ENCODE assay signal across 26 mouse cellular contexts in the genomic region with DNA sequence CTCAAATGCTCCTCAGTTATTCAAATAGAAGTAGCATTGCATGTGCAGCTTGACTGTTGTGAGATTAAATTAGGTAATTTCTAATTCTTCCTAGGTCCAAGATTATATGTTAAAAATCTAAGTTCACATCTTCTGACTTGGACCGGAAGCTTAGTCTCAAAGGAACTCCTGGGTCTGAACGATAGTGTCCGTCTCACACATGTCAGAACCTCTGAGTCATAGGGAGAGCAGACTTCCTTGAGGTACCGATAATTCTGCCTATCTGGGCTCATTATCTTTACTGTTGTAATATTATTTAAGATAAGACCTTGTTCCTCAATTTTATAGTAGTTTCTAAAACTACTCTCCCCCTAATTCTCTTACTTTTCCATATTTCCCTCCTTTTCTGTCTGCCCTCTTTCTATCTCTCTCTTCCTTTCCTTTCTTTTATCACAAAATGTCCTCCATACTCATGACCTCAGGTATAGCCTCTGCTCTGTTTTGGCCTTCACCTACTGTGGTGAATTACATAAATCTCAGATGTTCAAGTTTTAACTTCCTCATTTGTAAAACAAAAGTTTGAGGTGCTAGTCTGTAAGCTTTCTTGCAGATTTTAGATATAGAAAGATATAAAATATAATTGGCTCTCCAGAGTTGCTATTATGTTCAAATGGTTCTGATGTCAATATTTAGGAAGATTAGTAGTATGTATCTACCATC.
"Had no signal": no experiment of that assay in that cellular context is flagged by ENCODE, and none has a peak within 500 bp of the region (broad histone marks: within the 10 kb centered on the region; RNA-seq: fewer than 3 reads in every experiment).

No protein-coding gene starts in this region.

- H3K36me3 ChIP-seq: heart, embryonic 10.5 days; hindbrain, embryonic 15.5 days; limb, embryonic 10.5 days; liver, embryonic 13.5 days; liver, embryonic 15.5 days had no signal

- DNase-seq: gastrocnemius, postnatal 14 days; gastrocnemius, postnatal 36 days; heart, adult 18-20 months; heart, postnatal 10 days; heart, postnatal 4 days; kidney, adult 11 months; kidney, adult 2 months; kidney, adult 9 months; kidney, postnatal 14 days; kidney, postnatal 36 days; liver; liver, embryonic 13.5 days had no signal

- H3K9ac ChIP-seq: heart, embryonic 12.5 days; hindbrain, embryonic 13.5 days; hindbrain, embryonic 15.5 days; kidney, embryonic 15.5 days; limb, embryonic 12.5 days; liver, embryonic 13.5 days; liver, embryonic 15.5 days had no signal

- H3K9me3 ChIP-seq: heart, embryonic 10.5 days; heart, embryonic 12.5 days; hindbrain, embryonic 13.5 days; hindbrain, embryonic 15.5 days; kidney, embryonic 15.5 days; limb, embryonic 10.5 days; limb, embryonic 12.5 days; liver, embryonic 13.5 days; liver, embryonic 15.5 days had no signal

- H3K27me3 ChIP-seq: heart, embryonic 12.5 days; hindbrain, embryonic 13.5 days; hindbrain, embryonic 15.5 days; kidney, embryonic 15.5 days; limb, embryonic 12.5 days; liver, embryonic 13.5 days; liver, embryonic 15.5 days had no signal

- H3K4me3 ChIP-seq: heart, embryonic 10.5 days; heart, embryonic 12.5 days; hindbrain, embryonic 13.5 days; hindbrain, embryonic 15.5 days; kidney, embryonic 15.5 days; layer of hippocampus, adult 2 months; left cerebral cortex, adult 2 months; limb, embryonic 10.5 days; limb, embryonic 12.5 days; liver, embryonic 13.5 days; liver, embryonic 15.5 days had no signal

- H3K4me1 ChIP-seq: heart, embryonic 10.5 days; heart, embryonic 12.5 days; hindbrain, embryonic 13.5 days; hindbrain, embryonic 15.5 days; kidney, embryonic 15.5 days; liver, embryonic 13.5 days; liver, embryonic 15.5 days had no signal

- H3K4me2 ChIP-seq: heart, embryonic 12.5 days; hindbrain, embryonic 13.5 days; hindbrain, embryonic 15.5 days; kidney, embryonic 15.5 days; limb, embryonic 12.5 days; liver, embryonic 11.5 days; liver, embryonic 13.5 days; liver, embryonic 15.5 days had no signal

- ATAC-seq: hindbrain, postnatal 0 days; intestine, embryonic 16.5 days had no signal

- H3K27ac ChIP-seq: heart, embryonic 10.5 days; hindbrain, embryonic 13.5 days; hindbrain, embryonic 15.5 days; hindbrain, postnatal 0 days; kidney, embryonic 15.5 days; kidney, postnatal 0 days; layer of hippocampus, adult 2 months; left cerebral cortex, adult 2 months; limb, embryonic 10.5 days; limb, embryonic 12.5 days; liver, embryonic 13.5 days; liver, embryonic 15.5 days had no signal
